Mouse (Mus musculus) hindbrain, embryonic 14.5 days (tissue): Measurements from ENCODE around the gene Iglon5. TPM values are rescaled to one million over a fixed set of nuclear protein-coding genes. Genes with fewer than 3 reads are reported as not detected.

Source experiments
- ATAC-seq: fragments of 200-750 bp; cut with Nextera tagmentation; 2 replicates; pipeline ENCODE4 v1.8.0; 2017; ENCODE audit warnings: moderate number of reproducible peaks, mild to moderate bottlenecking, moderate TSS enrichment, moderate library complexity; ENCODE audit not compliant: low FRiP score
- DNase-seq: peaks from one replicate; pipeline ENCODE4 v3.0.0-alpha.2; 2015; ENCODE audit warnings: low spot score
- H3K27ac ChIP-seq: fragments of 300-500 bp; sonication (generic); 2 replicates; pipeline ENCODE4 v1.5.1; 2014; ENCODE audit warnings: mild to moderate bottlenecking, moderate library complexity
- H3K27me3 ChIP-seq: fragments of 300-500 bp; sonication (generic); 2 replicates; pipeline ENCODE4 v1.6.1; 2014; ENCODE audit warnings: mild to moderate bottlenecking, low read length, mixed read lengths; ENCODE audit not compliant: control insufficient read depth, insufficient read depth
- H3K36me3 ChIP-seq: fragments of 300-500 bp; sonication (generic); replicated peaks from 2 replicates; pipeline ENCODE4 v1.6.1; 2014; ENCODE audit not compliant: control insufficient read depth, insufficient read depth
- H3K4me1 ChIP-seq: fragments of 300-500 bp; sonication (generic); replicated peaks from 2 replicates; pipeline ENCODE4 v1.6.1; 2014; ENCODE audit warnings: antibody characterized with exemption, low read length, mixed read lengths; ENCODE audit not compliant: control insufficient read depth, insufficient read depth
- H3K4me2 ChIP-seq: fragments of 300-500 bp; sonication (generic); replicated peaks from 2 replicates; pipeline ENCODE4 v1.6.1; 2014; ENCODE audit warnings: mild to moderate bottlenecking, moderate library complexity
- H3K4me3 ChIP-seq: fragments of 300-500 bp; sonication (generic); replicated peaks from 2 replicates; pipeline ENCODE4 v1.5.1; 2014; ENCODE audit warnings: mild to moderate bottlenecking, low read length
- H3K9ac ChIP-seq: fragments of 300-500 bp; sonication (generic); 2 replicates; pipeline ENCODE4 v1.6.1; 2014
- H3K9me3 ChIP-seq: fragments of 300-500 bp; sonication (generic); 2 replicates; pipeline ENCODE4 v1.6.1; 2016; ENCODE audit warnings: low read length; ENCODE audit not compliant: control insufficient read depth
- WGBS: fragments of 180-500 bp; shearing (Covaris S2); extraction: QIAGEN DNeasy Blood & Tissue Kit; methylation state at CpG from one replicate; pipeline ENCODE4 v1.1.7; 2014; 5-methylcytosine and 5-hydroxymethylcytosine counted together
- polyA plus RNA-seq: library from polyadenylated mRNA; unstranded; fragments of >200 nt; fragmentation: Nextera tagmentation; extraction: Ambion mirVana; gene quantifications from 2 replicates; pipeline ENCODE4 v1.2.1, GENCODE M21; 2014

Gene Iglon5
- polyA plus RNA-seq, 1 experiment from 2014 or later: 11.1 TPM

GRCm38 (mm10) chr7:43475706-43476105, 14.2 kb downstream of the Iglon5 start:
- peaks cover 24% of the 10 kb centered on the region for H3K27me3 ChIP-seq
- no peak for DNase-seq
- 13% methylated on average over 23 of the region's 23 CpGs for WGBS
- no peaks in the 10 kb centered on the region for H3K9me3 ChIP-seq
- no peak overlapping the region for H3K4me2 ChIP-seq
- H3K9ac ChIP-seq: no peak overlapping the region
- ATAC-seq: no peak
- H3K4me3 ChIP-seq: no peak overlapping the region
- H3K36me3 ChIP-seq: peaks cover 38% of the 10 kb centered on the region
- H3K27ac ChIP-seq: no peak overlapping the region
- H3K4me1 ChIP-seq: no peaks in the 10 kb centered on the region

GRCm38 (mm10) chr7:43470373-43470772, 19.5 kb downstream of the Iglon5 start:
- H3K27ac ChIP-seq: no peak overlapping the region
- WGBS: 43% methylated on average over 8 of the region's 8 CpGs
- no peak for DNase-seq

GRCm38 (mm10) chr7:43466099-43466694, 23.7 kb downstream of the Iglon5 start:
- H3K36me3 ChIP-seq: no peaks in the 10 kb centered on the region
- peak; percentile 66 for ATAC-seq
- H3K9me3 ChIP-seq: no peaks in the 10 kb centered on the region
- H3K4me1 ChIP-seq: peaks cover 13% of the 10 kb centered on the region; the same call in 1 of the 2 replicates
- H3K27ac ChIP-seq: no peak overlapping the region
- peaks cover 27% of the 10 kb centered on the region for H3K27me3 ChIP-seq
- peak; percentile 73 for DNase-seq
- peak overlapping the region; percentile 78 for H3K4me2 ChIP-seq
- H3K9ac ChIP-seq: peak overlapping the region; percentile 51
- WGBS: under 1% methylated on average over 33 of the region's 33 CpGs
- peak overlapping the region; percentile 40 for H3K4me3 ChIP-seq

More at GRCm38 (mm10) chr7:43470373-43470772, 19.5 kb downstream of the Iglon5 start:
- ATAC-seq: no peak
- Histone ChIP-seq H3K9ac (no peak overlapping the region), H3K4me3 (no peak overlapping the region), H3K27me3 (0 out of 2 replicates have a peak, but pooled peaks cover 5% of the 10 kb centered on the region), H3K4me1 (0 out of 2 replicates have a peak, but pooled peaks cover 5% of the 10 kb centered on the region), H3K9me3 (no peaks in the 10 kb centered on the region), H3K4me2 (no peak overlapping the region), H3K36me3 (peaks cover 21% of the 10 kb centered on the region)

GRCm38 (mm10) chr7:43465344-43466098, 24.4 kb downstream of the Iglon5 start:
- H3K27me3 ChIP-seq: peaks cover 27% of the 10 kb centered on the region
- peak; percentile 83 for ATAC-seq

GRCm38 (mm10) chr7:43464864-43465343, 25.0 kb downstream of the Iglon5 start:
- ATAC-seq: peak; percentile 72; the same call in 1 of the 2 replicates
- H3K36me3 ChIP-seq: no peaks in the 10 kb centered on the region
- H3K4me3 ChIP-seq: peak overlapping the region; percentile 40
- H3K4me1 ChIP-seq: peaks cover 13% of the 10 kb centered on the region; the same call in 1 of the 2 replicates
- no peak for DNase-seq
- H3K9ac ChIP-seq: peak overlapping the region; percentile 57
- 10% methylated on average over 35 of the region's 35 CpGs for WGBS
- peaks cover 27% of the 10 kb centered on the region for H3K27me3 ChIP-seq
- H3K27ac ChIP-seq: no peak overlapping the region
- no peaks in the 10 kb centered on the region for H3K9me3 ChIP-seq
- H3K4me2 ChIP-seq: peak overlapping the region; percentile 78

More at GRCm38 (mm10) chr7:43465344-43466098, 24.4 kb downstream of the Iglon5 start:
- Histone ChIP-seq H3K4me3 (peak overlapping the region; percentile 40), H3K4me2 (peak overlapping the region; percentile 78), H3K27ac (no peak overlapping the region), H3K9me3 (no peaks in the 10 kb centered on the region), H3K9ac (peak overlapping the region; percentile 57), H3K36me3 (no peaks in the 10 kb centered on the region), H3K4me1 (peaks cover 13% of the 10 kb centered on the region; the same call in 1 of the 2 replicates)
- under 1% methylated on average over 33 of the region's 33 CpGs for WGBS
- DNase-seq: peak; percentile 82

GRCm38 (mm10) chr7:43463976-43464375, 25.9 kb downstream of the Iglon5 start:
- Histone ChIP-seq H3K36me3 (no peaks in the 10 kb centered on the region), H3K9ac (no peak overlapping the region), H3K9me3 (no peaks in the 10 kb centered on the region), H3K4me2 (no peak overlapping the region), H3K27me3 (peaks cover 27% of the 10 kb centered on the region), H3K4me1 (peaks cover 13% of the 10 kb centered on the region; the same call in 1 of the 2 replicates), H3K4me3 (no peak overlapping the region), H3K27ac (no peak overlapping the region)
- ATAC-seq (no peak), DNase-seq (no peak)
- 84% methylated on average over 7 of the region's 7 CpGs for WGBS

GRCm38 (mm10) chr7:43462851-43463250, 27.0 kb downstream of the Iglon5 start, which contains the start of gene Vsig10l:
Vsig10l (plus strand) TSS chr7:43463151.
- 72% methylated on average over 4 of the region's 4 CpGs for whole genome bisulfite sequencing
- DNase-seq: no peak
- peaks cover 27% of the 10 kb centered on the region for H3K27me3 ChIP-seq

GRCm38 (mm10) chr7:43454371-43454770, 35.5 kb downstream of the Iglon5 start:
- ATAC-seq: no peak
- H3K9ac ChIP-seq: no peak overlapping the region
- no peak overlapping the region for H3K27ac ChIP-seq
- no peaks in the 10 kb centered on the region for H3K27me3 ChIP-seq
- WGBS: 97% methylated on average over 6 of the region's 6 CpGs
- no peaks in the 10 kb centered on the region for H3K9me3 ChIP-seq
- no peak overlapping the region for H3K4me2 ChIP-seq
- DNase-seq: no peak
- peaks cover 26% of the 10 kb centered on the region for H3K36me3 ChIP-seq
- no peaks in the 10 kb centered on the region for H3K4me1 ChIP-seq
- H3K4me3 ChIP-seq: no peak overlapping the region

More at GRCm38 (mm10) chr7:43462851-43463250, 27.0 kb downstream of the Iglon5 start, which contains the start of gene Vsig10l:
- Histone ChIP-seq H3K4me2 (no peak within 1 kb of the TSS), H3K9ac (no peak within 1 kb of the TSS), H3K4me1 (peaks cover 13% of the 10 kb centered on the region; the same call in 1 of the 2 replicates), H3K9me3 (no peaks in the 10 kb centered on the region), H3K4me3 (no peak within 1 kb of the TSS), H3K36me3 (no peaks in the 10 kb centered on the region), H3K27ac (no peak within 1 kb of the TSS)
- ATAC-seq: no peak
